26 mouse cellular contexts compared by ENCODE assay signal in the genomic region with DNA sequence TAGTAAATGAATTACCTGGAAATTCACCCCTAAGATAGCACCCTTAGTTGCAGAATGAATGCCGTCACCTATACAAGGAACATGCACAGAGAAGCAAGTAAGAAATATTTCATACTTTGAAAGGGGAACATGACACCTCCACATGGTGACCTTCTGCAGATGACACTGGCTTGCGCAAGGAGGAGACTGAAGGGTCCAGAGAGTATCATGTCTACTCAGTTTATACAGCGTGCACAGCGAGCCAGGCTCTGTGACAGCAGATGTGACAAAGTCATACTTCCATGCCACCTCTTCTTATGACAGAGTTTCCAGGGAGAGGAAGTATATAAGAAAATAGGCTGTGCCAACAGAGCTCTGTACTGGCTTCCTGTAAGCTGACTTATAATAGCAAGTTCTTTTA. TPM values are rescaled to one million over a fixed set of nuclear protein-coding genes. Genes with fewer than 3 reads are reported as not detected.
"Had no signal": no experiment of that assay in that cellular context is flagged by ENCODE, and none has a peak within 500 bp of the region (broad histone marks: within the 10 kb centered on the region; RNA-seq: fewer than 3 reads in every experiment).

No protein-coding gene starts in this region.

- H3K36me3 ChIP-seq: limb, embryonic 12.5 days; limb, embryonic 15.5 days; midbrain, embryonic 10.5 days; midbrain, embryonic 13.5 days; neural tube, embryonic 13.5 days had no signal

- H3K4me3 ChIP-seq: limb, embryonic 12.5 days; limb, embryonic 15.5 days; megakaryocyte, embryonic 14.5 days; midbrain, embryonic 10.5 days; midbrain, embryonic 13.5 days; myocyte; neural tube, embryonic 13.5 days had no signal

- H3K4me1 ChIP-seq: midbrain, embryonic 10.5 days; midbrain, embryonic 13.5 days; neural tube, embryonic 13.5 days had no signal

- H3K4me2 ChIP-seq: limb, embryonic 12.5 days; limb, embryonic 15.5 days; liver, embryonic 11.5 days; lung, embryonic 14.5 days; midbrain, embryonic 13.5 days; neural tube, embryonic 13.5 days had no signal

- H3K27ac ChIP-seq: limb, embryonic 12.5 days; limb, embryonic 15.5 days; liver, embryonic 14.5 days; macrophage; midbrain, embryonic 10.5 days; midbrain, embryonic 13.5 days; neural tube, embryonic 13.5 days had no signal

- ATAC-seq: liver, postnatal 0 days; lung, postnatal 0 days; midbrain, embryonic 13.5 days; midbrain, embryonic 16.5 days had no signal

- H3K27me3 ChIP-seq: limb, embryonic 12.5 days; limb, embryonic 15.5 days; midbrain, embryonic 13.5 days; neural tube, embryonic 13.5 days had no signal

- H3K9ac ChIP-seq: limb, embryonic 12.5 days; limb, embryonic 15.5 days; liver, embryonic 14.5 days; liver, postnatal 0 days; lung, embryonic 14.5 days; midbrain, embryonic 13.5 days; neural tube, embryonic 13.5 days had no signal

- H3K9me3 ChIP-seq: limb, embryonic 12.5 days; limb, embryonic 15.5 days; megakaryocyte, embryonic 14.5 days; midbrain, embryonic 10.5 days; midbrain, embryonic 13.5 days; neural tube, embryonic 13.5 days had no signal

- DNase-seq: kidney, adult 2 months; kidney, postnatal 10 days; kidney, postnatal 36 days; liver, postnatal 0 days; lung, embryonic 14.5 days; right cerebral cortex, postnatal 25 days; thymus, adult 18-20 months; thymus, postnatal 14 days; thymus, postnatal 4 days had no signal

RNA-seq across cellular contexts. Expression of a gene that starts 5.4 kb away (rescaled TPM):
- polyA plus RNA-seq: midbrain, embryonic 10.5 days; myocyte; neural tube, embryonic 13.5 days had no signal

RNA-seq across cellular contexts. Expression of a gene that starts 59.7 kb away (rescaled TPM):
- total RNA-seq: monocyte, adult 5-6 weeks had no signal
- polyA plus RNA-seq: kidney, adult 2 months; limb, embryonic 12.5 days; limb, embryonic 15.5 days; liver, embryonic 11.5 days; liver, embryonic 14.5 days; liver, postnatal 0 days; lung, embryonic 14.5 days; lung, postnatal 0 days; macrophage; myocyte; small intestine, adult 2 months; spleen, adult 2 months; stomach, embryonic 16.5 days; testis, adult 2 months had no signal
